Mouse (Mus musculus) CH12.LX (cell line): ENCODE data around the gene Dhx37. TPM values are rescaled to one million over a fixed set of nuclear protein-coding genes. Genes with fewer than 3 reads are reported as not detected.

ENCODE experiments used
- DNase-seq: peaks from one replicate; pipeline ENCODE4 v3.0.0-alpha.2; 2013; ENCODE audit errors: extremely low read depth
- H3K27ac ChIP-seq: 2 replicates; pipeline ENCODE4 v1.5.1; 2012; ENCODE audit warnings: low read depth, mild to moderate bottlenecking, control low read depth, moderate library complexity; ENCODE audit not compliant: insufficient read depth
- H3K27me3 ChIP-seq: replicated peaks from 2 replicates; pipeline ENCODE3; 2012; ENCODE audit warnings: inconsistent platforms
- H3K36me3 ChIP-seq, 2 experiments: replicated peaks in 1 of 2; 2 replicates each; pipeline versions ENCODE3 to v1.6.1; 2012; ENCODE audit warnings: inconsistent platforms in 1 of 2, low read length in 1 of 2, mild to moderate bottlenecking in 1 of 2, mixed read lengths in 1 of 2, moderate library complexity in 1 of 2; ENCODE audit not compliant: control insufficient read depth in 1 of 2, insufficient read depth in 1 of 2
- H3K4me1 ChIP-seq, 2 experiments: 2 replicates each; pipeline ENCODE4 v1.6.1; 2012; ENCODE audit warnings: inconsistent platforms in 1 of 2, moderate library complexity in 1 of 2; ENCODE audit not compliant: insufficient read depth in 2 of 2, control insufficient read depth in 1 of 2
- H3K4me2 ChIP-seq: 2 replicates; pipeline ENCODE4 v1.6.1; 2012; ENCODE audit warnings: low read depth, mild to moderate bottlenecking, control low read depth; ENCODE audit not compliant: poor library complexity, insufficient read depth, severe bottlenecking
- H3K4me3 ChIP-seq, 3 experiments: fragments of 150-350 bp in 1 of 3; sonication (generic) in 1 of 3; replicated peaks in 1 of 3; 2 replicates each; pipeline versions ENCODE3 to v1.5.1; 2011 to 2012; ENCODE audit warnings: low read depth in 2 of 3, low read length in 2 of 3, mild to moderate bottlenecking in 2 of 3, moderate library complexity in 2 of 3, control low read depth in 1 of 3, improper control_type of control experiment in 1 of 3, inconsistent platforms in 1 of 3, mixed read lengths in 1 of 3; ENCODE audit not compliant: poor library complexity in 1 of 3
- H3K79me2 ChIP-seq: replicated peaks from 2 replicates; pipeline ENCODE4 v1.6.1; 2012; ENCODE audit warnings: mild to moderate bottlenecking, moderate library complexity; ENCODE audit not compliant: control insufficient read depth, poor library complexity, insufficient read depth, severe bottlenecking; ENCODE audit errors: extremely low read depth
- H3K9ac ChIP-seq: 2 replicates; pipeline ENCODE4 v1.6.1; 2012; ENCODE audit warnings: low read depth, mild to moderate bottlenecking, control low read depth, moderate library complexity; ENCODE audit not compliant: insufficient read depth
- H3K9me3 ChIP-seq: replicated peaks from 2 replicates; pipeline ENCODE3; 2012; ENCODE audit warnings: low read length, inconsistent platforms, mixed read lengths
- BHLHE40 ChIP-seq: IDR thresholded peaks from 2 replicates; pipeline ENCODE4 v1.6.1; 2011; ENCODE audit warnings: mild to moderate bottlenecking, low read depth, low read length, improper control_type of control experiment
- CHD1 ChIP-seq: IDR thresholded peaks from 2 replicates; pipeline ENCODE4 v1.6.1; 2012; ENCODE audit warnings: low read depth, low read length, improper control_type of control experiment, inconsistent platforms
- CHD2 ChIP-seq: IDR thresholded peaks from 2 replicates; pipeline ENCODE4 v1.6.1; 2011; ENCODE audit warnings: low read length, improper control_type of control experiment
- E2F4 ChIP-seq: IDR thresholded peaks from 2 replicates; pipeline ENCODE4 v1.6.1; 2011; ENCODE audit warnings: low read depth, low read length, improper control_type of control experiment; ENCODE audit not compliant: insufficient replicate concordance
- ELF1 ChIP-seq: IDR thresholded peaks from 2 replicates; pipeline ENCODE4 v1.6.1; 2014; ENCODE audit warnings: low read depth, mild to moderate bottlenecking, inconsistent platforms, low read length, improper control_type of control experiment
- HCFC1 ChIP-seq: IDR thresholded peaks from 2 replicates; pipeline ENCODE4 v1.6.1; 2012; ENCODE audit warnings: low read depth, mild to moderate bottlenecking, inconsistent platforms, low read length, improper control_type of control experiment
- IRF4 ChIP-seq: IDR thresholded peaks from 2 replicates; pipeline ENCODE4 v1.6.1; 2014; ENCODE audit warnings: low read depth, mild to moderate bottlenecking, inconsistent platforms, low read length, improper control_type of control experiment
- JUN ChIP-seq: IDR thresholded peaks from 2 replicates; pipeline ENCODE4 v1.6.1; 2011; ENCODE audit warnings: low read depth, mild to moderate bottlenecking, low read length, improper control_type of control experiment, moderate library complexity; ENCODE audit not compliant: insufficient read depth
- JUND ChIP-seq: conservative IDR thresholded peaks from 2 replicates; pipeline ENCODE4 v1.6.1; 2011; ENCODE audit warnings: low read depth, low read length, improper control_type of control experiment
- KAT2A ChIP-seq: IDR thresholded peaks from 2 replicates; pipeline ENCODE4 v1.6.1; 2012; ENCODE audit warnings: low read length, improper control_type of control experiment, inconsistent platforms; ENCODE audit not compliant: insufficient replicate concordance
- MAFK ChIP-seq: IDR thresholded peaks from 2 replicates; pipeline ENCODE4 v1.6.1; 2011; ENCODE audit warnings: low read length, improper control_type of control experiment; ENCODE audit not compliant: insufficient replicate concordance
- MAX ChIP-seq: IDR thresholded peaks from 2 replicates; pipeline ENCODE4 v1.6.1; 2011; ENCODE audit warnings: low read length, improper control_type of control experiment
- MEF2A ChIP-seq: IDR thresholded peaks from 2 replicates; pipeline ENCODE4 v1.6.1; 2014; ENCODE audit warnings: low read depth, mild to moderate bottlenecking, inconsistent platforms, low read length, improper control_type of control experiment, borderline replicate concordance
- MXI1 ChIP-seq: IDR thresholded peaks from 2 replicates; pipeline ENCODE4 v1.6.1; 2011; ENCODE audit warnings: mild to moderate bottlenecking, low read depth, low read length, improper control_type of control experiment
- NELFE ChIP-seq: IDR thresholded peaks from 2 replicates; pipeline ENCODE4 v1.6.1; 2011; ENCODE audit warnings: low read depth, low read length, improper control_type of control experiment
- NRF1 ChIP-seq: IDR thresholded peaks from 2 replicates; pipeline ENCODE4 v1.6.1; 2014; ENCODE audit warnings: low read depth, mild to moderate bottlenecking, inconsistent platforms, low read length, improper control_type of control experiment, moderate library complexity
- PAX5 ChIP-seq: IDR thresholded peaks from 2 replicates; pipeline ENCODE4 v1.6.1; 2012; ENCODE audit warnings: low read length, inconsistent platforms, mixed read lengths
- POLR2A ChIP-seq: IDR thresholded peaks from 2 replicates; pipeline ENCODE4 v1.6.1; 2011; ENCODE audit warnings: low read depth, mild to moderate bottlenecking, improper control_type of control experiment, low read length
- POLR2AphosphoS2 ChIP-seq: IDR thresholded peaks from 2 replicates; pipeline ENCODE4 v1.6.1; 2011; ENCODE audit warnings: low read depth, low read length, improper control_type of control experiment
- SIN3A ChIP-seq: IDR thresholded peaks from 2 replicates; pipeline ENCODE4 v1.6.1; 2012; ENCODE audit warnings: low read length, improper control_type of control experiment, inconsistent platforms
- SMC3 ChIP-seq: IDR thresholded peaks from 2 replicates; pipeline ENCODE4 v1.6.1; 2011; ENCODE audit warnings: low read depth, low read length, improper control_type of control experiment
- TBP ChIP-seq: conservative IDR thresholded peaks from 2 replicates; pipeline ENCODE4 v1.6.1; 2011; ENCODE audit warnings: low read depth, low read length, improper control_type of control experiment
- TCF12 ChIP-seq: IDR thresholded peaks from 2 replicates; pipeline ENCODE4 v1.6.1; 2014; ENCODE audit warnings: low read depth, mild to moderate bottlenecking, inconsistent platforms, low read length, improper control_type of control experiment
- USF1 ChIP-seq: IDR thresholded peaks from 2 replicates; pipeline ENCODE4 v1.6.1; 2014; ENCODE audit warnings: low read depth, mild to moderate bottlenecking, inconsistent platforms, low read length, improper control_type of control experiment
- ZC3H11A ChIP-seq: IDR thresholded peaks from 2 replicates; pipeline ENCODE4 v1.6.1; 2012; ENCODE audit warnings: low read depth, mild to moderate bottlenecking, inconsistent platforms, low read length, improper control_type of control experiment
- ZKSCAN1 ChIP-seq: IDR thresholded peaks from 2 replicates; pipeline ENCODE4 v1.6.1; 2012; ENCODE audit warnings: low read depth, inconsistent platforms, low read length, improper control_type of control experiment, borderline replicate concordance
- ZMIZ1 ChIP-seq: IDR thresholded peaks from 2 replicates; pipeline ENCODE4 v1.6.1; 2012; ENCODE audit warnings: low read depth, mild to moderate bottlenecking, inconsistent platforms, low read length, improper control_type of control experiment
- ZNF384 ChIP-seq: IDR thresholded peaks from 2 replicates; pipeline ENCODE4 v1.6.1; 2012; ENCODE audit warnings: low read depth, low read length, improper control_type of control experiment, inconsistent platforms
- dilution Hi-C: fragments of 300-500 bp; cut with MboI; formaldehyde crosslinking; loops from 2 replicates; pipeline ENCODE4 v1.14.3; 2020; ENCODE audit warnings: low sequenced_read_pairs; ENCODE audit not compliant: extremely low pct_unique_long_range_greater_than_20kb, extremely low pct_ligation_motif_present
- in situ Hi-C: fragments of 300-500 bp; cut with MboI; formaldehyde crosslinking; loops from 3 replicates; pipeline ENCODE4 v1.14.3; 2019; ENCODE audit warnings: low sequenced_read_pairs, low pct_ligation_motif_present, low pct_unique_long_range_greater_than_20kb, mixed read lengths
- polyA plus RNA-seq: library from polyadenylated mRNA; unstranded; fragments of >175 nt; gene quantifications from 2 replicates; pipeline ENCODE4 v1.2.1, GENCODE M21; 2012; ENCODE audit warnings: low read depth; ENCODE audit not compliant: insufficient read length
- total RNA-seq, 2 experiments: library from RNA; depleted of rRNA; stranded (reverse); fragments of 300-350 nt in 1 of 2; fragments of >200 nt in 1 of 2; gene quantifications; 2 replicates each; pipeline ENCODE4 v1.2.3; 2012 to 2014

The Dhx37 gene
- total and polyA plus RNA-seq, 3 experiments, result 21.0 to 36.9 (median 26.0) TPM

GRCm38 (mm10) chr5:125405546-125406248 is 28.2 kb downstream of the Dhx37 start:
- in situ Hi-C loops, result no loop called here
- no peaks in the 10 kb centered on the region for H3K79me2 ChIP-seq
- H3K9me3 ChIP-seq, result no peaks in the 10 kb centered on the region
- no peaks in the 10 kb centered on the region for H3K36me3 ChIP-seq
- H3K4me2 ChIP-seq, result peak overlapping the region; percentile 86
- TF ChIP-seq KAT2A, result peak; percentile 86
- no peak for TF ChIP-seq POLR2AphosphoS2
- peak; percentile 92 for TF ChIP-seq ZNF384
- no peak for TF ChIP-seq IRF4
- 0 out of 2 replicates have a peak, but pooled peaks have one; percentile 8 for TF ChIP-seq MXI1
- TF ChIP-seq ZKSCAN1, result no peak
- peak; percentile 31 for TF ChIP-seq HCFC1
- peak; percentile 96 for TF ChIP-seq MAFK
- TF ChIP-seq NELFE, result no peak
- TF ChIP-seq ZMIZ1, result no peak
- TF ChIP-seq TCF12, result no peak
- TF ChIP-seq TBP, result peak; percentile 99
- TF ChIP-seq ELF1, result peak; percentile 96
- TF ChIP-seq BHLHE40, result peak; percentile 31; the same call in 1 of the 2 replicates
- TF ChIP-seq JUND, result peak; percentile 60
- no peak for TF ChIP-seq ZC3H11A
- peak; percentile 74 for TF ChIP-seq NRF1
- no peak for TF ChIP-seq E2F4
- DNase-seq, result peak; percentile 93
- dilution Hi-C loops, result no loop called here
- peaks cover 3 to 22% of the 10 kb centered on the region in 2 experiments; a peak in 3 of 4 replicates for H3K4me1 ChIP-seq
- H3K4me3 ChIP-seq, result peak overlapping the region; percentile 72 to 77 (median 72)
- peak overlapping the region; percentile 85; the same call in 1 of the 2 replicates for H3K27ac ChIP-seq
- peak overlapping the region; percentile 85 for H3K9ac ChIP-seq
- no peaks in the 10 kb centered on the region for H3K27me3 ChIP-seq

DNA sequence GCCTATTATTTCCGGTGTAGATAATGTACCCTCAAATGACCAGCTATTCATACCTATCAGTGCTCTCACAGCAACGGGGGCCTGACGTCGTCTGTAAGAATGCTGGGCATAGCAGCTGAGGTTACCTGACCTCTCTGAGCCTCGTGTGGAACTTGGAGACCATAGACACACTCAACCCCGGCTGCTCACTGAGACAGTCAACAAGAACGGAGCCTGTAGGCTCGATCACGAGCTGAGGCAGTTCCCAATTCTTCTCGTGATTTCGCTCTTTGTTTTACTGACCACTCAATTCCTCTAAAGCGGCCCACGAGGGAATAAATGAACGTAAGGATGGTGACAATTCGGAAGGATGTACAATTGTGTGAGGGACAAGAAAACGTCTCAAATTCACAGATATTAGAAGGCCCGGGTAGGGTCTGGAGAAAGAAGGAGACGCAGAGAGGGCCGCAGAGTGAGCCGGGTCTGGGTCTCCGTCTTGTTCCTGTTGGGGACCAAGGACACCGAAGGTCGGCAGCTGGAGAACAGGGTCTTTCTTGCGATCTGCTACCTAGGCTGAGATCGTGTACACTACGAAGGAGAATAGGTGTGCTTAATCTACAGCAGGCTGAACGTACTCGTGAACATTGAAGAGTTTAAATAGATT is 28.9 kb downstream of the Dhx37 start:
- peak overlapping the region; percentile 67 to 77 (median 72) for H3K4me3 ChIP-seq
- H3K36me3 ChIP-seq, result no peaks in the 10 kb centered on the region
- in situ Hi-C loops, result no loop called here
- H3K27ac ChIP-seq, result peak overlapping the region; percentile 81
- no peaks in the 10 kb centered on the region for H3K79me2 ChIP-seq
- H3K4me1 ChIP-seq, result peaks cover 3 to 22% of the 10 kb centered on the region in 2 experiments; a peak in 3 of 4 replicates
- H3K4me2 ChIP-seq, result peak overlapping the region; percentile 86
- H3K9me3 ChIP-seq, result no peaks in the 10 kb centered on the region
- DNase-seq, result peak; percentile 87
- peak overlapping the region; percentile 85 for H3K9ac ChIP-seq
- dilution Hi-C loops, result no loop called here
- no peaks in the 10 kb centered on the region for H3K27me3 ChIP-seq
- no peak for TF ChIP-seq E2F4
- TF ChIP-seq IRF4, result no peak
- no peak for TF ChIP-seq USF1
- TF ChIP-seq JUN, result no peak
- TF ChIP-seq MEF2A, result peak; percentile 8; the same call in 1 of the 2 replicates
- no peak for TF ChIP-seq POLR2AphosphoS2
- no peak for TF ChIP-seq PAX5
- TF ChIP-seq NELFE, result 0 out of 2 replicates have a peak, but pooled peaks have one; percentile 42
- peak; percentile 19; the same call in 1 of the 2 replicates for TF ChIP-seq CHD1
- TF ChIP-seq ZNF384, result no peak
- peak; percentile 40; the same call in 1 of the 2 replicates for TF ChIP-seq MAX
- TF ChIP-seq NRF1, result no peak
- no peak; the same call in 1 of the 2 replicates for TF ChIP-seq HCFC1
- no peak for TF ChIP-seq KAT2A
- peak; percentile 52; the same call in 1 of the 2 replicates for TF ChIP-seq TCF12
- TF ChIP-seq POLR2A, result peak; percentile 58
- TF ChIP-seq TBP, result no peak
- TF ChIP-seq MAFK, result no peak
- peak; percentile 16; the same call in 1 of the 2 replicates for TF ChIP-seq SMC3
- peak; percentile 69; the same call in 1 of the 2 replicates for TF ChIP-seq SIN3A
- no peak for TF ChIP-seq ZMIZ1
- no peak for TF ChIP-seq CHD2
